Mouse (Mus musculus) CH12.LX (cell line): ENCODE measurements at regions not wholly inside any gene's neighbourhood (a gene's known extent, or its start where the extent isn't known, plus 50 kb on each side); places are given as distances from the start of the nearest gene placed in this dataset.

Source experiments
- DNase-seq: peaks from one replicate; pipeline ENCODE4 v3.0.0-alpha.2; 2013; ENCODE audit errors: extremely low read depth
- H3K27ac ChIP-seq: 2 replicates; pipeline ENCODE4 v1.5.1; 2012; ENCODE audit warnings: low read depth, mild to moderate bottlenecking, control low read depth, moderate library complexity; ENCODE audit not compliant: insufficient read depth
- H3K27me3 ChIP-seq: replicated peaks from 2 replicates; pipeline ENCODE3; 2012; ENCODE audit warnings: inconsistent platforms
- H3K36me3 ChIP-seq, 2 experiments: replicated peaks in 1 of 2; 2 replicates each; pipeline versions ENCODE3 to v1.6.1; 2012; ENCODE audit warnings: inconsistent platforms in 1 of 2, low read length in 1 of 2, mild to moderate bottlenecking in 1 of 2, mixed read lengths in 1 of 2, moderate library complexity in 1 of 2; ENCODE audit not compliant: control insufficient read depth in 1 of 2, insufficient read depth in 1 of 2
- H3K4me1 ChIP-seq, 2 experiments: 2 replicates each; pipeline ENCODE4 v1.6.1; 2012; ENCODE audit warnings: inconsistent platforms in 1 of 2, moderate library complexity in 1 of 2; ENCODE audit not compliant: insufficient read depth in 2 of 2, control insufficient read depth in 1 of 2
- H3K4me2 ChIP-seq: 2 replicates; pipeline ENCODE4 v1.6.1; 2012; ENCODE audit warnings: low read depth, mild to moderate bottlenecking, control low read depth; ENCODE audit not compliant: poor library complexity, insufficient read depth, severe bottlenecking
- H3K4me3 ChIP-seq, 3 experiments: fragments of 150-350 bp in 1 of 3; sonication (generic) in 1 of 3; replicated peaks in 1 of 3; 2 replicates each; pipeline versions ENCODE3 to v1.5.1; 2011 to 2012; ENCODE audit warnings: low read depth in 2 of 3, low read length in 2 of 3, mild to moderate bottlenecking in 2 of 3, moderate library complexity in 2 of 3, control low read depth in 1 of 3, improper control_type of control experiment in 1 of 3, inconsistent platforms in 1 of 3, mixed read lengths in 1 of 3; ENCODE audit not compliant: poor library complexity in 1 of 3
- H3K79me2 ChIP-seq: replicated peaks from 2 replicates; pipeline ENCODE4 v1.6.1; 2012; ENCODE audit warnings: mild to moderate bottlenecking, moderate library complexity; ENCODE audit not compliant: control insufficient read depth, poor library complexity, insufficient read depth, severe bottlenecking; ENCODE audit errors: extremely low read depth
- H3K9ac ChIP-seq: 2 replicates; pipeline ENCODE4 v1.6.1; 2012; ENCODE audit warnings: low read depth, mild to moderate bottlenecking, control low read depth, moderate library complexity; ENCODE audit not compliant: insufficient read depth
- H3K9me3 ChIP-seq: replicated peaks from 2 replicates; pipeline ENCODE3; 2012; ENCODE audit warnings: low read length, inconsistent platforms, mixed read lengths
- HCFC1 ChIP-seq: IDR thresholded peaks from 2 replicates; pipeline ENCODE4 v1.6.1; 2012; ENCODE audit warnings: low read depth, mild to moderate bottlenecking, inconsistent platforms, low read length, improper control_type of control experiment
- IRF4 ChIP-seq: IDR thresholded peaks from 2 replicates; pipeline ENCODE4 v1.6.1; 2014; ENCODE audit warnings: low read depth, mild to moderate bottlenecking, inconsistent platforms, low read length, improper control_type of control experiment
- JUN ChIP-seq: IDR thresholded peaks from 2 replicates; pipeline ENCODE4 v1.6.1; 2011; ENCODE audit warnings: low read depth, mild to moderate bottlenecking, low read length, improper control_type of control experiment, moderate library complexity; ENCODE audit not compliant: insufficient read depth
- KAT2A ChIP-seq: IDR thresholded peaks from 2 replicates; pipeline ENCODE4 v1.6.1; 2012; ENCODE audit warnings: low read length, improper control_type of control experiment, inconsistent platforms; ENCODE audit not compliant: insufficient replicate concordance
- MAFK ChIP-seq: IDR thresholded peaks from 2 replicates; pipeline ENCODE4 v1.6.1; 2011; ENCODE audit warnings: low read length, improper control_type of control experiment; ENCODE audit not compliant: insufficient replicate concordance
- MAZ ChIP-seq: IDR thresholded peaks from 2 replicates; pipeline ENCODE4 v1.6.1; 2012; ENCODE audit warnings: low read depth, mild to moderate bottlenecking, inconsistent platforms, low read length, improper control_type of control experiment, moderate library complexity
- POLR2A ChIP-seq: IDR thresholded peaks from 2 replicates; pipeline ENCODE4 v1.6.1; 2011; ENCODE audit warnings: low read depth, mild to moderate bottlenecking, improper control_type of control experiment, low read length
- RCOR1 ChIP-seq: conservative IDR thresholded peaks from 2 replicates; pipeline ENCODE4 v1.6.1; 2012; ENCODE audit warnings: low read depth, mild to moderate bottlenecking, inconsistent platforms, low read length, improper control_type of control experiment
- UBTF ChIP-seq: IDR thresholded peaks from 2 replicates; pipeline ENCODE4 v1.6.1; 2012; ENCODE audit warnings: low read depth, mild to moderate bottlenecking, inconsistent platforms, low read length, improper control_type of control experiment, moderate library complexity
- ZNF384 ChIP-seq: IDR thresholded peaks from 2 replicates; pipeline ENCODE4 v1.6.1; 2012; ENCODE audit warnings: low read depth, low read length, improper control_type of control experiment, inconsistent platforms
- dilution Hi-C: fragments of 300-500 bp; cut with MboI; formaldehyde crosslinking; loops from 2 replicates; pipeline ENCODE4 v1.14.3; 2020; ENCODE audit warnings: low sequenced_read_pairs; ENCODE audit not compliant: extremely low pct_unique_long_range_greater_than_20kb, extremely low pct_ligation_motif_present
- in situ Hi-C: fragments of 300-500 bp; cut with MboI; formaldehyde crosslinking; loops from 3 replicates; pipeline ENCODE4 v1.14.3; 2019; ENCODE audit warnings: low sequenced_read_pairs, low pct_ligation_motif_present, low pct_unique_long_range_greater_than_20kb, mixed read lengths

DNA sequence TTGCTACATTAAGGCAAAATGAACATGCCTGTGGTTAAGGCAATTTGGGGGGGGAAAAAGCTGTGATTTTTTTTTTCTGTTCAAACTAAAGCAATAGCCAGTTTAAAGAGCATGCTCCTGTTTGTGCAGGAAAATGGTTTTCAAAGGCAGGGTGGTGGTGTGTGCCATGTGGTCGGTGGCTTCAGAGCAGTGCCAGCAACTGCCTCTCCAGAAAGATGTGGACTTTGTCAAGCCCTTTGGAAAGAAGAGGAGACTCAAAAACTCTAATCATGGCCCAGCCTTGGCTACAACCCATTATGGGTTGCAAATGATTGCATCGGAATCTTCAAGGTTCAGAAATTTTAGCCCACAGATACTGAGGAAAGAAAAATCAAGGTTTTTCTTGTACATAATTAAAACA lies 382.4 kb upstream of the Arid1b start:
- TF ChIP-seq KAT2A = no peak
- no peak for TF ChIP-seq UBTF
- no peak for TF ChIP-seq POLR2A
- in situ Hi-C loops = no loop called here
- no peak overlapping the region for H3K27ac ChIP-seq
- dilution Hi-C loops = no loop called here
- no peak for DNase-seq
- no peaks in the 10 kb centered on the region for H3K79me2 ChIP-seq
- H3K4me3 ChIP-seq = no peak overlapping the region
- H3K4me1 ChIP-seq = no peaks in the 10 kb centered on the region
- no peak overlapping the region for H3K9ac ChIP-seq
- H3K4me2 ChIP-seq = 0 out of 2 replicates have a peak overlapping the region, but pooled peaks have one; percentile 4
- H3K9me3 ChIP-seq = no peaks in the 10 kb centered on the region
- no peaks in the 10 kb centered on the region for H3K36me3 ChIP-seq
- no peaks in the 10 kb centered on the region for H3K27me3 ChIP-seq

DNA sequence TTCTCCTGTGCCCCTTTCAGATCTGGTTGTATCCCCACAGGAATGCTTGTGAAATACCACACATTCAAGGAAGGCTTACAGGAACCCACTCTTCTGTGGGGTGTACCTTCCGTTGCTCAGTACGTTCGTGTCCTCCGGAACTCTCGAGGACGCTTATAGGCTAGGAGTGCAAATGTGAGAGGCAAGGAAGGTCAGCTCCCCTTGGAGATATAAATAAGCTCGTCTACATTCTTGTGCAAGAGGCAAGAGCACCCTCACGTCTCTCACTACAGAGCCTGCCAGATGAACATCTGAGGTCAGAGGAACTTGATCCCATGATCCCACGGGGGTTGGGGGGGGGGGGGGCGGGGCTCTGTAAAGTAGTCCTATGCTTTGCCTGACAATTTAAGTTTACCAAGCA lies 382.0 kb upstream of the Arid1b start:
- H3K4me3 ChIP-seq = no peak overlapping the region
- H3K9me3 ChIP-seq = no peaks in the 10 kb centered on the region
- H3K27ac ChIP-seq = no peak overlapping the region
- H3K9ac ChIP-seq = no peak overlapping the region
- in situ Hi-C loops = no loop called here
- H3K4me2 ChIP-seq = peak overlapping the region; percentile 4; the same call in 1 of the 2 replicates
- H3K79me2 ChIP-seq = no peaks in the 10 kb centered on the region
- no peaks in the 10 kb centered on the region for H3K27me3 ChIP-seq
- TF ChIP-seq IRF4 (no peak), MAFK (no peak), HCFC1 (no peak), UBTF (no peak), ZNF384 (no peak), RCOR1 (no peak), POLR2A (no peak), JUN (no peak), MAZ (no peak)
- TF ChIP-seq, all 38 proteins: peak for 0
- no peak for DNase-seq
- dilution Hi-C loops = no loop called here
- Histone ChIP-seq H3K4me1 (no peaks in the 10 kb centered on the region), H3K36me3 (no peaks in the 10 kb centered on the region)

DNA sequence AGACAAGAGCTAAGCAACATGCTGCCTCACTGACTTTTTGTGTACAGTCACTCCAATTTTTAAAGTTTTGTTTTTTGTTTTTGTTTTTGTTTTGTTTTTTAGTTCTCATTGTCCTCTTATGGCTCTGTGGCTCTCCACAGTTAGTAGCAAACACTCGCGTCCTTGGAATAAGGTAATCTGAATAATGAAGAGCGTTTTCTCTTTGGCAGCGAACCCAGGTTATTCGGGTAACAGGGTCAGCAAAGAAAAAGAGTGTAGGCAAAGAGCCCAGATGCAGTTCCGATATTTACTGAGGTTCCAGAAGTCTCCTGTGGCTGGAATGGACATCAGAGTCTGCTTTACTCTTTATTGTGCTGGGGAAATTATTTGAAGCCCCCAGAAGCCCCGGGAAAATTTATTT lies 381.4 kb upstream of the Arid1b start:
- Histone ChIP-seq H3K4me1 (no peaks in the 10 kb centered on the region), H3K9ac (no peak overlapping the region), H3K79me2 (no peaks in the 10 kb centered on the region), H3K36me3 (no peaks in the 10 kb centered on the region), H3K9me3 (no peaks in the 10 kb centered on the region), H3K27me3 (no peaks in the 10 kb centered on the region), H3K27ac (no peak overlapping the region), H3K4me3 (no peak overlapping the region), H3K4me2 (peak overlapping the region; percentile 44; the same call in 1 of the 2 replicates)
- dilution Hi-C loops = no loop called here
- no peak for TF ChIP-seq MAZ
- no peak for DNase-seq
- in situ Hi-C loops = no loop called here
